Mouse (Mus musculus) intestine, embryonic 15.5 days (tissue): Measurements from ENCODE around the gene Ift88. TPM values are rescaled to one million over a fixed set of nuclear protein-coding genes. Genes with fewer than 3 reads are reported as not detected.
"Not testable (repeated sequence)": the region's sequence is repeated elsewhere in the genome, so short reads cannot be mapped to it uniquely, and the experiment has no call there.

Experiments used
- ATAC-seq: fragments of 200-750 bp; cut with Nextera tagmentation; 2 replicates; pipeline ENCODE4 v1.8.0; 2017; ENCODE audit warnings: moderate TSS enrichment, moderate library complexity
- H3K27ac ChIP-seq: fragments of 300-500 bp; sonication (generic); 2 replicates; pipeline ENCODE4 v1.5.1; 2015; ENCODE audit warnings: mild to moderate bottlenecking, inconsistent platforms
- H3K27me3 ChIP-seq: fragments of 300-500 bp; sonication (generic); replicated peaks from 2 replicates; pipeline ENCODE4 v1.6.1; 2015; ENCODE audit warnings: inconsistent platforms
- H3K36me3 ChIP-seq: fragments of 300-500 bp; sonication (generic); 2 replicates; pipeline ENCODE4 v1.6.1; 2015; ENCODE audit warnings: inconsistent platforms
- H3K4me1 ChIP-seq: fragments of 300-500 bp; sonication (generic); replicated peaks from 2 replicates; pipeline ENCODE4 v1.6.1; 2015; ENCODE audit warnings: inconsistent platforms
- H3K4me2 ChIP-seq: fragments of 300-500 bp; sonication (generic); replicated peaks from 2 replicates; pipeline ENCODE4 v1.6.1; 2015; ENCODE audit warnings: mild to moderate bottlenecking, inconsistent platforms
- H3K4me3 ChIP-seq: fragments of 300-500 bp; sonication (generic); replicated peaks from 2 replicates; pipeline ENCODE4 v1.5.1; 2015; ENCODE audit warnings: inconsistent platforms
- H3K9ac ChIP-seq: fragments of 300-500 bp; sonication (generic); 2 replicates; pipeline ENCODE4 v1.6.1; 2015; ENCODE audit warnings: inconsistent platforms
- H3K9me3 ChIP-seq: fragments of 300-500 bp; sonication (generic); 2 replicates; pipeline ENCODE4 v1.6.1; 2016; ENCODE audit warnings: inconsistent platforms
- WGBS: fragments of 180-500 bp; shearing (Covaris S2); methylation state at CpG from one replicate; pipeline ENCODE4 v1.1.7; 2015; 5-methylcytosine and 5-hydroxymethylcytosine counted together
- polyA plus RNA-seq: library from polyadenylated mRNA; unstranded; fragments of >200 nt; fragmentation: Nextera tagmentation; extraction: Ambion mirVana; gene quantifications from 2 replicates; pipeline ENCODE4 v1.2.1, GENCODE M21; 2015

Ift88 gene
- polyA plus RNA-seq, 1 experiment from 2014 or later, result 11.9 TPM

DNA sequence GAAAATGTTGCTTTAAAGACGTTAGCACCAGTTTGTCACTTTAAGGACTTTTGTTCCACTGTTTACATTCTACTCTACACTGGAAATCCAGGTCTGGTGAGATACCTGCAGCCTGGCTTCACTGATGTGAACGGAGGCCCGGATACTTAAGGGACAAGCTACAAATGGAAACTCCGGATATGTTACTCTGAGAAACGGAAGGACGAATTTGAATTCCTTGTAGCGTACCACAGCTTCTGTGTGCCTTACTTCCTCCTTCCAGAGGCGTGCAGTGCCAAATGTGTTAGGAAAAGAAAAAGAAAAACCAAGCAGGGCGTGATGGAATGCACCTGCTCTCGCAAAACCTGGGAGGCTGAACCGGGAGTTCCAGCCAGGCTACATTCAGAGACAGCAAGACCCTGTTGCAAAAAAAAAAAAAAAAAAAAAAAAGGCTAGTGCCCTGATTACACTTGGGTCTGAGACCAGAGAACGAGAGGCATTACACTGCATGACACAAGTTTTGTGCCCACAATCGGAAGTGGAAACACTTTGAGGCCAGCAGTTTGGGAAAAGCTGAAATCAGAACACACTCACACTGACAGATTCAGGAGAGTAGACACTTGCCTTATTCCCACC, 24.9 kb upstream of the Ift88 start:
- Histone ChIP-seq H3K36me3 (no peaks in the 10 kb centered on the region), H3K4me3 (peak overlapping the region; percentile 72), H3K27me3 (no peaks in the 10 kb centered on the region), H3K27ac (peak overlapping the region; percentile 81), H3K9me3 (no peaks in the 10 kb centered on the region), H3K4me1 (peaks cover 7% of the 10 kb centered on the region; the same call in 1 of the 2 replicates), H3K4me2 (peak overlapping the region; percentile 87), H3K9ac (peak overlapping the region; percentile 82)
- ATAC-seq, result peak; percentile 73
- 9% methylated on average over 13 of the region's 13 CpGs for WGBS

DNA sequence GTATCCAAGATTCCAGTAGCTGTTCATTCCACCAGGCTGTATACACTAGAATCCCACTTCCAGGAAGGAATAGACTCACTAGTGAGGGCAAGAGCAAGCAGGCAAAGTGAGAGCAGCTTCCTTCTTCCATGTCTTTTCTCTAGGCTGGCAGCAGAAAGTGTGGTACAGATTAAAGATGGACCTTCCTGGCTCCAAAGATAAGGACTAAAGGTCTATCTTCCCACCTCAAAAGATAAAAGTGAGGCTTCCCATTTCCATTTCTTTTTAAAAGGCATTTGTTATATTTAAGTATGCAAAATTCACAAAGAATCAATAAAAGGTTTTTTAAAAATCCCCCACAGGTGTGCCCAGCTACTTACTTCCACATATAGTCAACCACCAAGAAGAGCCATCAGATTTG, 21.0 kb upstream of the Ift88 start:
- Histone ChIP-seq H3K36me3 (no peaks in the 10 kb centered on the region), H3K4me3 (no peak overlapping the region), H3K4me2 (no peak overlapping the region), H3K4me1 (peaks cover 7% of the 10 kb centered on the region; the same call in 1 of the 2 replicates), H3K9ac (no peak overlapping the region), H3K27me3 (no peaks in the 10 kb centered on the region), H3K27ac (no peak overlapping the region), H3K9me3 (no peaks in the 10 kb centered on the region)
- ATAC-seq, result no peak

DNA sequence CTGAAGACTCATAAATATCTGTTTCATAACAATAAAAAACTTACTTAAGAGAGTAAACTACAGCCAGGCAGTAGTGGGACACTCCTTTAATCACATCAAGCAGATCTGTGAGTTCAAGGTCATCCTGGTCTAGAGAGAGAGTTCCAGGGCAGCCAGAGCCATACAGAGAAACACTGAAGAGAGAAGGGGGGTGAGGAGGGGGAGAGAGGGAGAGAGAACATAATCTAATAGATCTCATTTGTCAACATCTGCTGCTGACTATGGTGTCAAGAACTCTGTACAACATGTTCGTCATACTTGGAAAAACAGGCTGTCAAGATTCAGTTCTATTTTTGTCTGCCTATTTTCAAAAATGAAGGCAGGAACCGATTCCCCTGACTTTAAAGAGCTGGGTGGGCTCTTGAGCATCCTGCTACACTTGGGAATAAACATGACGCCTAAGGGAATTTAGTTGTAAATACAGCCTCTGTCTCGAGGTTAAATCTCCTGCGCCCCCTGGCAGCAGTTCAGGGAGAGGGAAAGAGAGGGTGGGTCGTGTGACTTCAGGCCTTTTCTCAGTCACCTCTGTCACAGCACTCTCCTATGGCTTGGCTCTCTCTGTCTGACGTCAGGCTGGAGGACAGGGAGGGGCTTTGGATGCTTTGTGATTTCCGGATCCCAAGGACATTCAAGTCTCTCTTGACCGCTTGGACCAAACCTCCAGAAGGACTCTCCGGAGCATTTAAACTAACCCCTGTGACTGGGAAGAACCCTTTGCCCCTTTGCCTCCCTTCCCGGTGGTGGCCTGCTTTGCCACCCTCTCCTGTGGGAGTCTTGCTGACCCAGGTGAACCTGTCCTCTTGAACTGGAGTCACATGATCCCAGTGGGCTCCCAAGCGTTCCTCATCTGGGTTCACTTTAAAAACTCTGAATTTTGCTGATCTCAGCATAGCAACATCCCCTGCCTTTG, 16.5 kb upstream of the Ift88 start:
- 7% methylated on average over 12 of the region's 12 CpGs for WGBS
- H3K4me1 ChIP-seq, result no peaks in the 10 kb centered on the region
- peak overlapping the region; percentile 26; the same call in 1 of the 2 replicates for H3K4me2 ChIP-seq
- peak; percentile 85 for ATAC-seq
- no peak overlapping the region for H3K4me3 ChIP-seq
- no peak overlapping the region for H3K9ac ChIP-seq
- no peak overlapping the region for H3K27ac ChIP-seq
- no peaks in the 10 kb centered on the region for H3K9me3 ChIP-seq
- H3K27me3 ChIP-seq, result no peaks in the 10 kb centered on the region
- no peaks in the 10 kb centered on the region for H3K36me3 ChIP-seq

DNA sequence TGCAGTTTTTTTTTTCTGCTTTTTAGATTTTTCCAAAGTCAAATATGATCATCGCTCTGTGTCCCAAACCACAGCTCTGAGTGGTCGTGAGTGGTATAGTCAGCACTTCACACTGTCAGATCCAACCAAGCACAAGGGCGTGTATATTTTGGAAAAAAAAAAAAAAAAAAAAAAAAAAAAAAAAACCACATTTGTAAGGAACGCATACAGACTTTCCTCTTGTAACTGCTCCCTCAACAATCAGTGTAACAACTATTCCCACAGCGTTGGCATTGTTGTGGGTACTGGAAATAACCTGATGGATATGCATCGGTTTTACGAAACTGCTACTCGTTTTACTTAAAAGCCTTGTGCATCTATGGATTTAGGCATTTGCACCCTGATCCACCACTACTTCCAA, 15.8 kb upstream of the Ift88 start:
- ATAC-seq, result no peak
- Histone ChIP-seq H3K4me3 (no peak overlapping the region), H3K9ac (no peak overlapping the region), H3K27ac (no peak overlapping the region), H3K4me2 (no peak overlapping the region), H3K36me3 (no peaks in the 10 kb centered on the region), H3K27me3 (no peaks in the 10 kb centered on the region), H3K4me1 (no peaks in the 10 kb centered on the region), H3K9me3 (no peaks in the 10 kb centered on the region)
- 79% methylated on average over 8 of the region's 8 CpGs for WGBS

DNA sequence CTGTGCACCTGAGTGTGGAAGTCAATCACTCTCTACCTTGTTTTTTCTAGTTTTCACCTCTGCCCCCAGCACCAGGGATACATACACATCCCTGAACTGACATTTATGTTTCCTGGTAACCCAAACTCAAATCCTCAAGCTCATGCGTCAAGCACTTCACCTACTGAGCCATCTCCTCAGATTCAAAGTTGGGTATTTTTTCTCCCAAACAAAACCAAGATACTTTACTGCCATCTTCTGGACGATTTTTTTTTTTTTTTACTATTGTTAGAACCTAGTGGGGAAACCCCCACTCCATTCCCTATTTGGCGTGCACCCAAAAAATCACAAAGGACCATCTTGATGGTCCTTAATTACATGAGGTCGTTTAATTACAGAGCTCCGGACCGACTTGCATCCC, 14.8 kb upstream of the Ift88 start:
- no peaks in the 10 kb centered on the region for H3K4me1 ChIP-seq
- H3K4me2 ChIP-seq, result no peak overlapping the region
- H3K36me3 ChIP-seq, result no peaks in the 10 kb centered on the region
- no peak for ATAC-seq
- WGBS, result 22% methylated on average over 6 of the region's 6 CpGs
- H3K27me3 ChIP-seq, result no peaks in the 10 kb centered on the region
- no peak overlapping the region for H3K9ac ChIP-seq
- no peaks in the 10 kb centered on the region for H3K9me3 ChIP-seq
- no peak overlapping the region for H3K4me3 ChIP-seq
- H3K27ac ChIP-seq, result no peak overlapping the region

DNA sequence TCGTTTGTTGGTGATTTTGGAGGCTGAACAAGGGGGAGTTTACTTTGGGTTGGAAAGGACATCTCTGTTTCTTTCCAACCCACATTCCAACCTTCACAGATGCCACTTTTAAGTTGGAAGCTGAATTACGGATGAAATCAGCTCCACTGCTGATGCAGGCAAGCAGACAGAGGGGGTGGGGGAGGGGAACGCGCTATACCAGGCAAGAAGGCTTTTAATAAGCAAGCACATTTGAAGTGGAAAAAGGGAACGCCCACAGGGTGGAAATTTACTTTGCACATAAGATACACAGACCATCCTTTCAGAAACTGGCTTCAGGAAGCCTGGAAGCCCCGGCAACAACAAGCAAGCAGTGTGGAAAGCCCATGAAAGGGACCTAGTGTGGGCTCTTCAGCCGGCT, 11.7 kb upstream of the Ift88 start:
- Histone ChIP-seq H3K36me3 (no peaks in the 10 kb centered on the region), H3K4me1 (no peaks in the 10 kb centered on the region), H3K9me3 (no peaks in the 10 kb centered on the region), H3K4me2 (no peak overlapping the region), H3K9ac (no peak overlapping the region), H3K4me3 (no peak overlapping the region), H3K27me3 (no peaks in the 10 kb centered on the region), H3K27ac (no peak overlapping the region)
- 56% methylated on average over 7 of the region's 7 CpGs for WGBS
- no peak for ATAC-seq

DNA sequence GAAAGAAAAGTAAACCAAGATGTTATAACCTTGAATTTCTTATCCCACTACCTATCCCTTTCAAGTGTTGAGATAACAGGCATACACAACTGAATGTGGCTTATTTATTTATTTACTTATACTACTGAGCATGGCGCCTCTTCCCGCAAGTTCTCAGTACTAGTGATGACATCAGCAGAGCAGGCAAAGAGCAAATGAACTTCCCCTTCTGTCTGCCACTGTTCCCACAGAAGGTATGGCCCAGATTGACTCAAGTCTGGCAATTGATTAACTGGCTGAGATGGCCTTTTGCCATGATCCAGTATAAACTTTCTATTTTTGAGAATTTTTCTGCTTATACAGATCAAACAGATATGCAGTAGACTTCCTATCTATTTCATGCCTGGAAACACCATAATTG, 6.7 kb upstream of the Ift88 start:
- Histone ChIP-seq H3K9ac (no peak overlapping the region), H3K36me3 (no peaks in the 10 kb centered on the region), H3K9me3 (no peaks in the 10 kb centered on the region), H3K27me3 (no peaks in the 10 kb centered on the region), H3K4me2 (no peak overlapping the region), H3K27ac (no peak overlapping the region), H3K4me1 (no peaks in the 10 kb centered on the region), H3K4me3 (no peak overlapping the region)
- 86% methylated on average over 2 of the region's 2 CpGs for WGBS
- ATAC-seq, result no peak

DNA sequence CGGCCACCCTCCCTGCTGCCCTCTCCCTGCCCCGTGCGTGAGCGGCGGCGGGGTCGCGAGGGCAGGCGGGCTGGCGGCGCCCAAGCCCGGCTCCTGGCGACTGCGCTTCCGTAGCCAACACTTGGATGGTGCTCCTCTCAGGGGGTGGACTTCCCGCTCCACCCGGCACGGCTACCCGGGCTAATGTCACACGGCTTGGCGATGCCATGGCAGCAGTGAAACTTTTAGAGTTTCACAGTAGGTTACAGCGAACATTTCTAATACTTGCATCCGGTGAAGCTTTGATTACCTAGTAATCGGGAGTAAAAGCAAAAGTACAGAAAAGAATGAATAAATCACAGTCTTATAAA, 325 bp downstream of the Ift88 start:
- Histone ChIP-seq H3K27ac (peak overlapping the region; percentile 59), H3K4me1 (no peaks in the 10 kb centered on the region), H3K36me3 (no peaks in the 10 kb centered on the region), H3K4me3 (peak overlapping the region; percentile 98), H3K9me3 (no peaks in the 10 kb centered on the region), H3K9ac (peak overlapping the region; percentile 82), H3K27me3 (no peaks in the 10 kb centered on the region), H3K4me2 (peak overlapping the region; percentile 75)
- peak; percentile 87 for ATAC-seq
- under 1% methylated on average over 24 of the region's 24 CpGs for WGBS

DNA sequence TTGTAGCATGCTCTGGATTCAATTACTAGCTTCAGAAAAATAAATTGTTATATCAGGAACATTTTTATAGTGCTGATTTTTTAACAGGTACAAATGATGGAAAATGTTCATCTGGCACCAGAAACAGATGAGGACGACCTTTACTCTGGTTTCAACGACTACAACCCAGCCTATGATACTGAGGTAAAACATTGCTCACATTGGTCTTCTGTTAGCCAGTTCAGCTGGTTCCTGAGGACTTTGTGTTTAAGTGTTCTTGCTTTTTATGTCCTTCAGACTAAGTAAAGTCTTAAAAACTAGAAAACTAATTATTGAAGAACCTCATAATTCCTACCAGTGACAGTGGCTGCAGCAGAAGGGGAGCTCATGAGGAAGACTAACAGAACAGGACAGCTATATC, 6.6 kb downstream of the Ift88 start:
- Histone ChIP-seq H3K36me3 (no peaks in the 10 kb centered on the region), H3K9ac (no peak overlapping the region), H3K4me2 (no peak overlapping the region), H3K9me3 (no peaks in the 10 kb centered on the region), H3K4me1 (no peaks in the 10 kb centered on the region), H3K27me3 (no peaks in the 10 kb centered on the region), H3K27ac (no peak overlapping the region), H3K4me3 (no peak overlapping the region)
- WGBS, result 69% methylated on average over 2 of the region's 2 CpGs
- ATAC-seq, result no peak

DNA sequence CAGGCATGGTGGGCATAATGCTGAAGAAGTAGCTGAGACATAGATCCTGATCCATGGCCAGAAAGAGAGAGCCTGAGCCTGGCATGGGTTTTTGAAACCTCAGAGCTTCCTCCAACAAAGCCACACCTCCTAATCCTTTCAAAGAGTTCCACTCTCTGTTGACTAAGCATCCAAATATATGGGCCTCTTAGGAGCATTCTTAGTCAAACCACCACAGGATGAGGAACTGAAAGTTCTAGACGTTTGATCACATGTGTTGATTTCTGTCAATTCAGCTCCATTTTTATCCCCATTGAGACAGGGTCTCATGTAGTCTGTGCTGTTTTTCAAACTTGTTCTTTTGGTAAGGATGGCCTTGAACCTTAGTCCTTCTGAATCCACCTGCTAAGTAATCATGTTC, 28.7 kb downstream of the Ift88 start:
- no peaks in the 10 kb centered on the region for H3K27me3 ChIP-seq
- no peak overlapping the region for H3K4me2 ChIP-seq
- H3K4me3 ChIP-seq, result no peak overlapping the region
- no peak for ATAC-seq
- H3K4me1 ChIP-seq, result no peaks in the 10 kb centered on the region
- no peak overlapping the region for H3K9ac ChIP-seq
- H3K36me3 ChIP-seq, result no peaks in the 10 kb centered on the region
- H3K27ac ChIP-seq, result no peak overlapping the region
- H3K9me3 ChIP-seq, result no peaks in the 10 kb centered on the region
- WGBS, result 68% methylated on average over 1 of the region's 1 CpGs

DNA sequence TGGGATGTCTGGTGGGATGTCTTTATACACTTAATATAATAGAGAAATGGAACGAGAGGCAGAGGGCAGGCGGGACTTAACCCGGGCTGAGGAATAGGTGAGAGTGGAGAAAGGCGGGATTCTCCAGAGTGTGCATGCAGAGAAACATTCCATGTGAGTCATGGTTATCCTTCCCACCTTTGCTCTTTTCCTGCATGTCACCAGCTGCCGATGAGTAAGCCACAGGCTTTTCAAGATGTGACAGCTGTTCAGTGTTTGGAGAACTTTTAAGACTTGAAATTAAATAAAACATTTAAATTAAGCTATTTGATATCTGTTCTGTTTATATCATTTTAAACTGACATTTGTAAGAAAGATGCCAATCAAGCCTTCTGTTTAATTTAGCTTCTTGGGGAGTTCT, 36.0 kb downstream of the Ift88 start:
- no peaks in the 10 kb centered on the region for H3K27me3 ChIP-seq
- WGBS, result 75% methylated on average over 5 of the region's 5 CpGs
- ATAC-seq, result no peak

DNA sequence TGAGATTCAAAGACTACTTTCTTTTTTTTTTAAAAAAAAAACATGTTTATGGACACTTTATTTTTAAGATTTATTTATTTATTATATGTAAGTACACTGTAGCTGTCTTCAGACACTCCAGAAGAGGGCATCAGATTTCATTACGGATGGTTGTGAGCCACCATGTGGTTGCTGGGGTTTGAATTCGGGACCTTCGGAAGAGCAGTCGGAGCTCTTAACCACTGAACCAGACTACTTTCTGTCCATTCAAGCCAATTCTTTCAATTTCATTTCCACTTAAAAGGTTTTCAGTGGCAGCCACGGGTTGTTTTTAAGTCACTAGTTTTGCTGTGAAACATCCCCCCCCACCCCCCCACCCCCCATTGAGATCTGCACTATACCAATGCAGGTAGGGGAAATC, 36.5 kb downstream of the Ift88 start:
- not testable (repeated sequence) for H3K4me1 ChIP-seq, H3K9ac ChIP-seq, ATAC-seq, H3K9me3 ChIP-seq, H3K27ac ChIP-seq, H3K4me2 ChIP-seq, H3K4me3 ChIP-seq, H3K36me3 ChIP-seq, H3K27me3 ChIP-seq
- 79% methylated on average over 5 of the region's 5 CpGs for WGBS

More for the DNA sequence above, 36.0 kb downstream of the Ift88 start:
- Histone ChIP-seq H3K4me2 (no peak overlapping the region), H3K9ac (no peak overlapping the region), H3K36me3 (0 out of 2 replicates have a peak, but pooled peaks cover 3% of the 10 kb centered on the region), H3K4me1 (no peaks in the 10 kb centered on the region), H3K27ac (no peak overlapping the region), H3K4me3 (no peak overlapping the region), H3K9me3 (no peaks in the 10 kb centered on the region)

DNA sequence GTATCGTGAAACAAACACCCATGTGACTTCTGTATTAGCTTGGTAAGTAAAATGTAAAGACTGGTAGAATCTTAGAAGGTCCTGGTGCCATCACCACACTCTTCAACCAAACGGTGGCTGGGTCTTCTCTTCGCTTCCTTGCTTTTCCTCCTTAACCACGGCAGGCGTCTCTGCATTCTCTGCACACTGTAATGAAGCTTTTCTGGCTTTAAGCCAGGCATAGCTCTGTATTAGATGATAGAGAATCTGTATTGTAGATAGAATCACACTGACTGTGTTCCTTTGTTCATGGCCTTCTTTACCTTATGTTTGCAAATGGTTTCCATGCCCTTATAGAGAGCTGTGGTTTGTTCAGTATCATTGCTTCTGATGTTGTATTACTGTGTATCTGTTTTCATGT, 39.0 kb downstream of the Ift88 start:
- H3K4me3 ChIP-seq, result no peak overlapping the region
- ATAC-seq, result no peak
- no peaks in the 10 kb centered on the region for H3K27me3 ChIP-seq
- H3K27ac ChIP-seq, result no peak overlapping the region
- H3K36me3 ChIP-seq, result 0 out of 2 replicates have a peak, but pooled peaks cover 3% of the 10 kb centered on the region
- WGBS, result 71% methylated on average over 5 of the region's 5 CpGs
- no peak overlapping the region for H3K4me2 ChIP-seq
- H3K4me1 ChIP-seq, result no peaks in the 10 kb centered on the region
- H3K9ac ChIP-seq, result no peak overlapping the region
- H3K9me3 ChIP-seq, result no peaks in the 10 kb centered on the region
